Mouse (Mus musculus) testis, adult 2 months (tissue): ENCODE data around the gene Pias4.

Source experiments
- CTCF ChIP-seq: fragments of 200-500 bp; IDR thresholded peaks from 2 replicates; pipeline ENCODE4 v1.5.1; 2012; ENCODE audit warnings: low read depth, mild to moderate bottlenecking, inconsistent platforms, low read length, moderate library complexity; ENCODE audit not compliant: control insufficient read depth, insufficient read depth, insufficient replicate concordance
- POLR2A ChIP-seq: fragments of 200-500 bp; IDR thresholded peaks from 2 replicates; pipeline ENCODE4 v1.6.1; 2012; ENCODE audit warnings: low read depth, mild to moderate bottlenecking, inconsistent platforms, low read length, moderate library complexity; ENCODE audit not compliant: control insufficient read depth

- TF ChIP-seq CTCF = no peak
- TF ChIP-seq POLR2A = no peak
These were observed 32.4 kb upstream of the Pias4 start for GRCm38 (mm10) chr10:81200141-81200540.
